Mouse (Mus musculus) bone marrow macrophage, adult 2 months (primary cell): ENCODE data around the gene Ropn1. TPM values are rescaled to one million over a fixed set of nuclear protein-coding genes. Genes with fewer than 3 reads are reported as not detected.

ENCODE experiments used
- H3K27ac ChIP-seq: 2 replicates; pipeline ENCODE4 v1.5.1; 2012; ENCODE audit warnings: low read depth, low read length; ENCODE audit not compliant: insufficient read depth
- H3K4me1 ChIP-seq: 2 replicates; pipeline ENCODE4 v1.6.1; 2012; ENCODE audit warnings: low read length; ENCODE audit not compliant: control insufficient read depth, insufficient read depth
- H3K4me3 ChIP-seq: 2 replicates; pipeline ENCODE4 v1.5.1; 2012; ENCODE audit warnings: mild to moderate bottlenecking, low read length, moderate library complexity; ENCODE audit not compliant: insufficient read depth
- CTCF ChIP-seq: IDR thresholded peaks from 2 replicates; pipeline ENCODE4 v1.5.1; 2012; ENCODE audit warnings: low read depth, mild to moderate bottlenecking, low read length, moderate library complexity
- POLR2A ChIP-seq: IDR thresholded peaks from 2 replicates; pipeline ENCODE4 v1.6.1; 2012; ENCODE audit warnings: mild to moderate bottlenecking, low read depth, low read length, borderline replicate concordance
- polyA plus RNA-seq: library from polyadenylated mRNA; stranded (reverse); fragments of >200 nt; gene quantifications from 2 replicates; pipeline ENCODE4 v1.2.4, GENCODE M21; 2012; ENCODE audit not compliant: missing spikeins, insufficient read depth, insufficient read length

Gene Ropn1
- not detected in 2 replicates for polyA plus RNA-seq

GRCm38 (mm10) chr16:34649621-34650020, at the start of gene Ropn1:
Ropn1 (plus strand) TSS chr16:34649921.
- Histone ChIP-seq H3K27ac (no peak within 1 kb of the TSS), H3K4me3 (no peak within 1 kb of the TSS), H3K4me1 (no peaks in the 10 kb centered on the region)
- no peak for TF ChIP-seq POLR2A
- TF ChIP-seq CTCF, result no peak

- Histone ChIP-seq H3K27ac (no peak overlapping the region), H3K4me3 (no peak overlapping the region), H3K4me1 (no peaks in the 10 kb centered on the region)
- no peak for TF ChIP-seq POLR2A
- no peak for TF ChIP-seq CTCF
These were observed 47.8 kb upstream of the Ropn1 start for GRCm38 (mm10) chr16:34601954-34602353.

- no peak for TF ChIP-seq CTCF
- TF ChIP-seq POLR2A, result no peak
- Histone ChIP-seq H3K4me3 (no peak overlapping the region), H3K4me1 (no peaks in the 10 kb centered on the region), H3K27ac (no peak overlapping the region)
These were observed 46.6 kb upstream of the Ropn1 start for GRCm38 (mm10) chr16:34603076-34603475.

- no peak for TF ChIP-seq POLR2A
- TF ChIP-seq CTCF, result no peak
- no peak overlapping the region for H3K27ac ChIP-seq
- H3K4me1 ChIP-seq, result no peaks in the 10 kb centered on the region
- no peak overlapping the region for H3K4me3 ChIP-seq
These were observed 45.9 kb upstream of the Ropn1 start for GRCm38 (mm10) chr16:34603854-34604253.

- H3K4me3 ChIP-seq, result no peak overlapping the region
- TF ChIP-seq POLR2A, result no peak
- TF ChIP-seq CTCF, result no peak
- H3K4me1 ChIP-seq, result no peaks in the 10 kb centered on the region
- H3K27ac ChIP-seq, result no peak overlapping the region
These were observed 44.0 kb upstream of the Ropn1 start for GRCm38 (mm10) chr16:34605679-34606078.

- TF ChIP-seq POLR2A, result no peak
- no peak for TF ChIP-seq CTCF
- Histone ChIP-seq H3K4me3 (no peak overlapping the region), H3K27ac (no peak overlapping the region), H3K4me1 (no peaks in the 10 kb centered on the region)
These were observed 39.6 kb upstream of the Ropn1 start for GRCm38 (mm10) chr16:34610137-34610536.

GRCm38 (mm10) chr16:34614021-34614420, 35.7 kb upstream of the Ropn1 start:
- Histone ChIP-seq H3K4me3 (no peak overlapping the region), H3K4me1 (no peaks in the 10 kb centered on the region), H3K27ac (no peak overlapping the region)
- no peak for TF ChIP-seq POLR2A
- no peak for TF ChIP-seq CTCF

GRCm38 (mm10) chr16:34627591-34627990, 22.1 kb upstream of the Ropn1 start:
- TF ChIP-seq POLR2A (no peak), CTCF (no peak)
- no peak overlapping the region for H3K4me3 ChIP-seq

GRCm38 (mm10) chr16:34628397-34628796, 21.3 kb upstream of the Ropn1 start:
- no peaks in the 10 kb centered on the region for H3K4me1 ChIP-seq
- no peak overlapping the region for H3K27ac ChIP-seq
- TF ChIP-seq CTCF, result no peak
- TF ChIP-seq POLR2A, result no peak
- H3K4me3 ChIP-seq, result no peak overlapping the region

More at GRCm38 (mm10) chr16:34627591-34627990, 22.1 kb upstream of the Ropn1 start:
- no peaks in the 10 kb centered on the region for H3K4me1 ChIP-seq
- no peak overlapping the region for H3K27ac ChIP-seq

GRCm38 (mm10) chr16:34635557-34635956, 14.2 kb upstream of the Ropn1 start:
- TF ChIP-seq CTCF (no peak), POLR2A (no peak)
- no peaks in the 10 kb centered on the region for H3K4me1 ChIP-seq
- no peak overlapping the region for H3K4me3 ChIP-seq
- H3K27ac ChIP-seq, result no peak overlapping the region
